Mouse (Mus musculus) heart, embryonic 13.5 days (tissue): ENCODE measurements around the gene Sgk1. TPM values are rescaled to one million over a fixed set of nuclear protein-coding genes. Genes with fewer than 3 reads are reported as not detected.

Experiments used
- ATAC-seq: fragments of 200-750 bp; cut with Nextera tagmentation; 2 replicates; pipeline ENCODE4 v1.8.0; 2017; ENCODE audit warnings: moderate TSS enrichment; ENCODE audit not compliant: insufficient number of reproducible peaks, low FRiP score, low TSS enrichment; ENCODE audit errors: extremely low read depth
- H3K27ac ChIP-seq: fragments of 300-500 bp; sonication (generic); replicated peaks from 2 replicates; pipeline ENCODE4 v1.5.1; 2015; ENCODE audit warnings: moderate library complexity, mild to moderate bottlenecking, inconsistent platforms
- H3K27me3 ChIP-seq: fragments of 300-500 bp; sonication (generic); replicated peaks from 2 replicates; pipeline ENCODE4 v1.6.1; 2015; ENCODE audit warnings: mild to moderate bottlenecking, inconsistent platforms
- H3K36me3 ChIP-seq: fragments of 300-500 bp; sonication (generic); 2 replicates; pipeline ENCODE4 v1.6.1; 2015; ENCODE audit warnings: mild to moderate bottlenecking, inconsistent platforms
- H3K4me1 ChIP-seq: fragments of 300-500 bp; sonication (generic); 2 replicates; pipeline ENCODE4 v1.6.1; 2015; ENCODE audit warnings: inconsistent platforms
- H3K4me2 ChIP-seq: fragments of 300-500 bp; sonication (generic); 2 replicates; pipeline ENCODE4 v1.6.1; 2015; ENCODE audit warnings: inconsistent platforms, mild to moderate bottlenecking, moderate library complexity
- H3K4me3 ChIP-seq: fragments of 300-500 bp; sonication (generic); 2 replicates; pipeline ENCODE4 v1.5.1; 2015; ENCODE audit warnings: moderate library complexity, mild to moderate bottlenecking, inconsistent platforms
- H3K9ac ChIP-seq: fragments of 300-500 bp; sonication (generic); 2 replicates; pipeline ENCODE4 v1.6.1; 2015; ENCODE audit warnings: inconsistent platforms, mild to moderate bottlenecking, moderate library complexity
- H3K9me3 ChIP-seq: fragments of 300-500 bp; sonication (generic); 2 replicates; pipeline ENCODE4 v1.6.1; 2016; ENCODE audit warnings: inconsistent platforms
- WGBS: fragments of 180-500 bp; shearing (Covaris S2); methylation state at CpG from one replicate; pipeline ENCODE4 v1.1.7; 2015; ENCODE audit warnings: mixed read lengths; 5-methylcytosine and 5-hydroxymethylcytosine counted together
- polyA plus RNA-seq: library from polyadenylated mRNA; unstranded; fragments of >200 nt; fragmentation: Nextera tagmentation; extraction: Ambion mirVana; gene quantifications from 2 replicates; pipeline ENCODE4 v1.2.1, GENCODE M21; 2015

Gene Sgk1
- polyA plus RNA-seq, 1 experiment from 2014 or later: 24.7 TPM

- WGBS: 61% methylated on average over 6 of the region's 6 CpGs
- peaks cover 35% of the 10 kb centered on the region for H3K4me1 ChIP-seq
- H3K36me3 ChIP-seq: no peaks in the 10 kb centered on the region
- no peak for ATAC-seq
- no peak overlapping the region for H3K27ac ChIP-seq
- H3K9ac ChIP-seq: no peak overlapping the region
- H3K27me3 ChIP-seq: no peaks in the 10 kb centered on the region
- H3K4me2 ChIP-seq: no peak overlapping the region
- no peaks in the 10 kb centered on the region for H3K9me3 ChIP-seq
- no peak overlapping the region for H3K4me3 ChIP-seq
Observed at GRCm38 (mm10) chr10:21918016-21918749, 36.2 kb downstream of the Sgk1 start.

GRCm38 (mm10) chr10:21918750-21919145 lies 36.8 kb downstream of the Sgk1 start:
- H3K36me3 ChIP-seq: no peaks in the 10 kb centered on the region
- H3K27ac ChIP-seq: no peak overlapping the region
- no peak overlapping the region for H3K4me3 ChIP-seq
- no peak for ATAC-seq
- peaks cover 40% of the 10 kb centered on the region for H3K4me1 ChIP-seq
- 63% methylated on average over 7 of the region's 7 CpGs for WGBS
- no peak overlapping the region for H3K9ac ChIP-seq
- H3K4me2 ChIP-seq: no peak overlapping the region
- H3K27me3 ChIP-seq: no peaks in the 10 kb centered on the region
- H3K9me3 ChIP-seq: no peaks in the 10 kb centered on the region

DNA sequence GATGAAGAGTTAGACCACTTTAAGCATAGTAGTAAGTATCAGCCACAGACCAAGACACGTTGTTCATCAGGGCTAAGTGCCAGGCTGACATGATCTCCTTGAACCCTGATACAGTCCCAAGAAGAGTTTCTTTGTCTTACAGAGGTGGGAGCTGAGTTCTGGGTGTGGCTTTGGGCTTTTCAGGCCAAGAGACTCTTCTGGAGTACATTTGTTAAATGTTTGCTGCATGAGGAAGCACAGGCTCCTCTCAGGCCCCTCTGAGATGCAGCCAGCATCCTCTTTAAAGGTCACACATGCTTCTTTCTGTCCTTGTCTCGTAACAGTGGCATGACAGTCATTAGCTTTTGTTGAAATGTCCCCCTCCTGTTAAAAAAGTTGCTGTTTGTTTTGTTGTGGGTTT lies 38.6 kb downstream of the Sgk1 start:
- ATAC-seq: no peak

DNA sequence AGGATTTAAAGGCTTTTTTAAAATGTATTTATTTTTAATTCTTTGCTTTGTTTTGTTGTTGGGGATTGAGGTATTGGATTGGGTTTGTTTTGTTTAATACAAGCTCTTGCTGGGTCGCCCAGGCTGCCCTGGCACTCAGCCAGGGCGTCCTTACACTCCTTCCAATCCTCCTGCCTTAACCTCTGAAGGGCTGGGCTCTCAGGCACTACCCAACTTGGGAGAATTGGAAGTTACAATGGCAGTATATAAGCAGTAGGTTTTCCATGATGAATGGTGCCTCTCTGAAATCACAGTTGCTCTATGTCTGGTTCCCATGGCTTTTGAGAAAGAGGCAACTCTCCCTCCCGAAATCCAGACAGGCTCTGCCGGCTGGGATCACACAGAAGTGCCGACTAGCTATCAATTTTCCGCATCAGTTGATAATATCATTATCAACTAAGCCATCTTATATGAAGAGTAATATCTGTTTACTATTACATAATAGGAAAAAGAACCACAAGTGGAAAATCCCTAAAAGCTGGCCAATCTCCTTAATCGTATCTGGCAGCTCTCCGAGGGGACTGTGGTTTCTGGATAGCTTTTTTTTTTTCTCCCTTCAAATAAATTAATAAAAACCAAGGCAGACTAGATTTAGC lies 40.8 kb downstream of the Sgk1 start:
- no peak for ATAC-seq
- no peaks in the 10 kb centered on the region for H3K9me3 ChIP-seq
- H3K4me3 ChIP-seq: no peak overlapping the region
- H3K4me1 ChIP-seq: peaks cover 53% of the 10 kb centered on the region
- no peak overlapping the region for H3K9ac ChIP-seq
- H3K4me2 ChIP-seq: no peak overlapping the region
- WGBS: 57% methylated on average over 8 of the region's 8 CpGs
- no peaks in the 10 kb centered on the region for H3K36me3 ChIP-seq
- H3K27ac ChIP-seq: no peak overlapping the region
- H3K27me3 ChIP-seq: no peaks in the 10 kb centered on the region

More for the DNA sequence above, 38.6 kb downstream of the Sgk1 start:
- Histone ChIP-seq H3K36me3 (no peaks in the 10 kb centered on the region), H3K4me1 (peaks cover 44% of the 10 kb centered on the region), H3K4me3 (no peak overlapping the region), H3K27me3 (no peaks in the 10 kb centered on the region), H3K9me3 (no peaks in the 10 kb centered on the region), H3K27ac (no peak overlapping the region), H3K9ac (no peak overlapping the region), H3K4me2 (no peak overlapping the region)
- WGBS: 46% methylated on average over 2 of the region's 2 CpGs

DNA sequence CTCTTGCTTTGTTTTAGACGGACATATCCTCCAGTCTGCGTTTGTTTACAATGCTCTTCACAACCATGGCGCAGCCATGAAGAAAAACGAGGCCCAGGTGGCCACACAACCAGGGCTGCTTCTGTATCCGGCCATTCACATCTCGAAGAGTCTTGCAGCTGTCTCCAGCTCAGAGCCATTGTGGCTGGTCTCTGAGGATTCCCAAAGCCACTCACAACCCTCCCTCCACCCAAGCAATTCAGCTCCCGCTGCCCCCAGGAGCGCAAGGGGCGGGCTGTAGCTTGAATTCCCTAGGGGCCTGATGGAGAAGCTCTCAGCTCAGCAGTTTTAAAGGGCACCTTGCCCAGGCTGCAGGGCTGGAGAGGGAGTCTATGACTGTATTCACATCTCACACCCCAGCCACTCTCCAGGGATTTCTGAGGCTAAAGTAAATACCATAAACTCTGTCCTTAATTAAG lies 41.5 kb downstream of the Sgk1 start:
- H3K4me3 ChIP-seq: 0 out of 2 replicates have a peak overlapping the region, but pooled peaks have one; percentile 8
- peak overlapping the region; percentile 58 for H3K4me2 ChIP-seq
- no peaks in the 10 kb centered on the region for H3K36me3 ChIP-seq
- H3K9ac ChIP-seq: no peak overlapping the region
- 23% methylated on average over 9 of the region's 9 CpGs for WGBS
- H3K9me3 ChIP-seq: no peaks in the 10 kb centered on the region
- ATAC-seq: no peak
- H3K27ac ChIP-seq: 0 out of 2 replicates have a peak overlapping the region, but pooled peaks have one; percentile 16
- peaks cover 54% of the 10 kb centered on the region for H3K4me1 ChIP-seq
- no peaks in the 10 kb centered on the region for H3K27me3 ChIP-seq

GRCm38 (mm10) chr10:21924051-21924720 lies 42.2 kb downstream of the Sgk1 start:
- H3K9me3 ChIP-seq: no peaks in the 10 kb centered on the region
- no peak overlapping the region for H3K27ac ChIP-seq
- peak overlapping the region; percentile 58; the same call in 1 of the 2 replicates for H3K4me2 ChIP-seq
- 78% methylated on average over 16 of the region's 16 CpGs for WGBS
- no peaks in the 10 kb centered on the region for H3K36me3 ChIP-seq
- H3K4me3 ChIP-seq: no peak overlapping the region
- no peaks in the 10 kb centered on the region for H3K27me3 ChIP-seq
- no peak for ATAC-seq
- H3K4me1 ChIP-seq: peaks cover 51% of the 10 kb centered on the region
- H3K9ac ChIP-seq: no peak overlapping the region

DNA sequence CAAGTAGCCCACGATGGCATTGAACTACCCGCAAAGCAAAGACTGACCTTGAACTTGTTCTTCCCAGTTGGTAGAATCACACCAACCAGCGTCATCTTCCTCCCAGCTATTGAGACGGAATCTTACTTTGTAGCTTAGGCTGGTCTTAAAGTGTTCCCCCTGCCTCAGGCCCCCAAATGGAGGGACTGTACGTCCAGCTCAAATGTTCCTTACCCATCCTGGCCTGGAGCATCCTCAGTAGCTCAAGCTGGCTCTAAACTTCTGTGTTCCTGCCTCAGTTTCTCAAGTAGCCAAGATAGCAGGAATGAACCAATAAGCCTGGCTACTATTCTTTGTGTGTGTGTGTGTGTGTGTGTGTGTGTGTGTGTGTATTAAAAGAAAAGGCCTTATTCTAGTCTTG lies 45.0 kb downstream of the Sgk1 start:
- Histone ChIP-seq H3K9ac (no peak overlapping the region), H3K27ac (no peak overlapping the region), H3K9me3 (no peaks in the 10 kb centered on the region), H3K4me1 (peaks cover 35% of the 10 kb centered on the region), H3K4me3 (no peak overlapping the region), H3K27me3 (no peaks in the 10 kb centered on the region), H3K4me2 (no peak overlapping the region), H3K36me3 (no peaks in the 10 kb centered on the region)
- WGBS: 48% methylated on average over 5 of the region's 5 CpGs
- ATAC-seq: no peak

DNA sequence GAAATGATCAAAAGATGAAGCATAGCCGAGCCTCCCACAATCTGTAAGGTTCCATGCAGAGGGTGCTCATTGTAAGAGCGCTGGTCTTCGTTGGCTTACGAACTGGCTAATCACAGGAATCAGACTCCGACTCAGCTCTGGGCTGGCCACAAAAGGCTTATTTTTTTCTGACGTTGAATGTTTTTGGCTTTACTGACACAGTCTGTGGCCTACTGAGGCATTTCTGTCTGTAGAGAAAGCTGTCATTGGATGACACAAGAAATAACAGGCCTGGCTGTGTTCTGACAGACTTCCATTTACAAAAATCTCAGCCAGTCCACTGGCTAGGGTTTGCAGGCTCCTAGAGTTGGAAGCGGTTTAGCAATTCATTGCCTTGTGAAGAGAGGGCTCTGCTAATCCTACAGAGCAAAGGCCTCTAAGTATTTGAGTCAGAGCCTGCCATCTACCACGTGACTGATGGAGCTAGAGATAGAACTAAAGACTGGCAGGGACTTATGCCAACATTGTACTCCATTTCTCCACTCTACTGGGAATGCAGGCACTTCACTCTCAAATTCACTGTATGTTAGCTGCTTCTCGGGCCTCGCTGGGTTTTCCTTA lies 48.9 kb downstream of the Sgk1 start:
- Histone ChIP-seq H3K9ac (no peak overlapping the region), H3K27me3 (no peaks in the 10 kb centered on the region), H3K4me2 (no peak overlapping the region), H3K9me3 (no peaks in the 10 kb centered on the region), H3K4me3 (no peak overlapping the region), H3K27ac (no peak overlapping the region), H3K4me1 (peaks cover 16% of the 10 kb centered on the region), H3K36me3 (no peaks in the 10 kb centered on the region)
- 75% methylated on average over 10 of the region's 10 CpGs for WGBS
- ATAC-seq: no peak

- Histone ChIP-seq H3K4me2 (no peak overlapping the region), H3K9ac (no peak overlapping the region), H3K36me3 (no peaks in the 10 kb centered on the region), H3K27ac (no peak overlapping the region), H3K27me3 (no peaks in the 10 kb centered on the region), H3K9me3 (no peaks in the 10 kb centered on the region), H3K4me1 (peaks cover 21% of the 10 kb centered on the region), H3K4me3 (no peak overlapping the region)
- no peak for ATAC-seq
- WGBS: 80% methylated on average over 3 of the region's 3 CpGs
Observed at GRCm38 (mm10) chr10:21932791-21933190, 50.8 kb downstream of the Sgk1 start.

- Histone ChIP-seq H3K9me3 (no peaks in the 10 kb centered on the region), H3K27ac (no peak overlapping the region)
- ATAC-seq: no peak
Observed at GRCm38 (mm10) chr10:21934826-21935225, 52.8 kb downstream of the Sgk1 start.

GRCm38 (mm10) chr10:21936513-21937221 lies 54.7 kb downstream of the Sgk1 start:
- H3K9ac ChIP-seq: peak overlapping the region; percentile 17; the same call in 1 of the 2 replicates
- peak overlapping the region; percentile 53 for H3K4me2 ChIP-seq
- no peak for ATAC-seq
- no peaks in the 10 kb centered on the region for H3K36me3 ChIP-seq
- no peaks in the 10 kb centered on the region for H3K9me3 ChIP-seq
- WGBS: 34% methylated on average over 12 of the region's 12 CpGs
- peak overlapping the region; percentile 23 for H3K4me3 ChIP-seq
- H3K27me3 ChIP-seq: no peaks in the 10 kb centered on the region
- no peak overlapping the region for H3K27ac ChIP-seq
- H3K4me1 ChIP-seq: peaks cover 14% of the 10 kb centered on the region

More at GRCm38 (mm10) chr10:21934826-21935225, 52.8 kb downstream of the Sgk1 start:
- 69% methylated on average over 2 of the region's 2 CpGs for WGBS
- Histone ChIP-seq H3K27me3 (no peaks in the 10 kb centered on the region), H3K4me2 (no peak overlapping the region), H3K36me3 (no peaks in the 10 kb centered on the region), H3K9ac (no peak overlapping the region), H3K4me1 (peaks cover 14% of the 10 kb centered on the region), H3K4me3 (no peak overlapping the region)
